Mouse (Mus musculus): ENCODE measurements around the gene Rpl29.

Rpl29 gene

DNA sequence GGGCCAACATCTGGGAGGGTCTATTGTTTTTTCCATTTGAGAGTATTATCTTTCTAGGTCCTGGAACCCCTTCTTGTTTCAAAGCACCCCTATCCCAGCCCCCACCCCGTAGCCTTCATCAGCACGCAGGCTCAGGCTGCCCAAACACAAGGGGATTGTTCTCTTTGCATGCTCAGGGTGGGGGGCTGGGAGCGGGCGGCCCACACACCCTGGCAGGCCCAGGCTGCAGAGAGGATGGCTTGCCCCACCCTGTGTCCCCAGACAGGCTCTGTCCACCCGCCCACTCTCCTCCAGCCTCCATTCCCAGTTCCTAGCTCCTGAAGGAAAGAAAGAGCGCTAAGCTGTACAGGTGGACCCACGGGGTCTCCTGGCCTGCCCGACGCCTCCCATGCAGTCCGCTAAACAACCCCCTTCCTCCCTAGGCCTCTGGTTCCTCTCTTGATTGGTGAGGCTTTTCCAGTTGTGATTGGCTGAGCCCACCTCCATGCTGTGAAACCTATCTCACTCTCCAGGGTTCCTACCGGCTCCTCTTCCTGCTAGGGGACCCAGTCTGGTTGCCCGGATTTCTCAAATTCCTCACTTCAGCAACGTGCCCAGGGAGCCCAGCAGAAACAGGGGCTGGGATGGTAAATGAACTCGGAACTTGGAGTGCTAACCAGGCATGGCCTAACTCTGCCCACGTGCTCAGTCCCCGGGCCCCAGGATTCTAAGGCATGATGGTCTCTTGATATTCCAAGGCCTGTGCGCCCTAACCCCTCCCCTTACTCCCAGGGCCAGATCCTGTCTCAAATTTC, 25.8 kb downstream of the Rpl29 start:
- ATAC-seq (ENCODE audit: low TSS enrichment): peak; percentile 38

DNA sequence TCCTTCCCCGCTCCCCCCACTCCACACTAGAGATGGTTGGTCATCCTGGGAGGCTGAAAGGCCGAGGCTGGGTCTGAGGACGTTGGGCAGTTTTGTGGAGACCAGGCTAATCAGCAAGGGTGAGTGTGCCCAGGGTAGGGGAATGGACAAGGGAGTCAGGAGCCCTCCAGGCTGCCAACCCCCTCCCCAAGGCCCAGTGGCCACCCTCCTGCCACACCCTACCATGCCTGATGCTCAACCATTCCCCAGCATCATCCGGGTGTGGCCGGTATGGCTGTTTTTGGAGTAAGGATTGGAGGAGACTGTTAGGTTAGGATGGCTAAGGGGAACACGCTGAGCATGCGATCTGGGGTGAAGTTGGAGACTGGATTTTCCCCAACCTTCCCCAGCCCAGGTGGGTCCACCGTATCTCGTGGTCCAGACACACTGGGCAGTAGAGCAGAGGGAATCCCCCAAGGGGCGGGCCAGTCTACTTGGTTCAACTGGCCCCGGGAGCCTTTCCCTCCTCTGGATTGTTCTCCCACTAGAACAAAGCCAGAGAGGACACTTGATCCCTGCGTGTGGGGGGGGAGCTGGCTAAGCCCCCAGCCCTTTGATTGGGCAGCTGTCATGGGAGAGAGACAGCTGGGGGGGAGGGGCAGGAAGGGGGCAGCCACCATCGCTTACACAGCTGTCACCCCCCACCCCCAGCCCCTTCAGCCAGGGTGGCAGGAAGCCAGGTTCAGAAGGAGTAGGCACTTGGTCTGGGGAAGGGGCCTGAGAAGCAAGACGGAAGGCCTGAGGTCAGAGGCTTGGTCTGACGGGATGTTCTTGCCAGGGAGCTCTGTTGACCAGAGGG, 27.3 kb downstream of the Rpl29 start:
- ATAC-seq (ENCODE audit: low TSS enrichment): no peak

DNA sequence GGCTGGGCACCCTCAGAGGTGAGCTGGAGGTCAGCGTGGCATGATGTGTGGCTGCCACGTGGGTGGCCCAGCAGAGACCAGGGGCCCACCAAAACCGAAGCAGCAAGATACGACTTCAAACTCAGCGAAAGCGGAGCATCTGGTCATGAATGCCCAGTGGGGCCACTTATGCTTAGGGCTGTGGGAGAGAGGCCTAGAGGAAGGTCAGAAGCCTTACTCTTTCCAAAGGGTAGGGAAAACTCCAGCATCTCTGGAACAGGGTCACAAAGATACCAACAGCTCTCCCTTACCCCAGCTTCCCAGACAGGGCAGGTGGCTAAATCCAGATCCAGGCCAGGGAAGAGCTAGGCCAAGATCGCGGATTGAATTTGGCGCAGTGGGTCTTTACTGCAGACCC, 27.9 kb downstream of the Rpl29 start:
- ATAC-seq (ENCODE audit: low TSS enrichment): no peak

DNA sequence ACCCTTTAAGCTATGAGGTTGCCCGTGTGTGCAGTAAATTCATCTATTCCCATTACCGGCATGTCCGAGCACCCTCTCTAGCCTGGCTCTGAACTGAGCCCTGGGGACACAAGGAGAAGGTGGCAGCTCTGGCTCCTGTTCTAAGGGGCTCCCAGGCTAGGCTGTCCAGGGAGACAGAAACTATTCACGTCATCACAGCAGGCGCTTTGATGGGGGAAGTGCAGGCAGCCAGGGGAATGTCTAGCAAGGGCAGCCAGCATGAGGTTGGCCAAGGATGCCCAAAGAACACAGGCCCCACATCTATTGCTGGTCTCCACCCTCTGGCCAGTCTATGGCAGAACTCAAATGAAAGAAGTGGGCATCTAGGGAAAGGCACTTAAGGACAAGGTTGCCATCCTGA, 28.7 kb downstream of the Rpl29 start:
- no peak for ATAC-seq (ENCODE audit: low TSS enrichment)

DNA sequence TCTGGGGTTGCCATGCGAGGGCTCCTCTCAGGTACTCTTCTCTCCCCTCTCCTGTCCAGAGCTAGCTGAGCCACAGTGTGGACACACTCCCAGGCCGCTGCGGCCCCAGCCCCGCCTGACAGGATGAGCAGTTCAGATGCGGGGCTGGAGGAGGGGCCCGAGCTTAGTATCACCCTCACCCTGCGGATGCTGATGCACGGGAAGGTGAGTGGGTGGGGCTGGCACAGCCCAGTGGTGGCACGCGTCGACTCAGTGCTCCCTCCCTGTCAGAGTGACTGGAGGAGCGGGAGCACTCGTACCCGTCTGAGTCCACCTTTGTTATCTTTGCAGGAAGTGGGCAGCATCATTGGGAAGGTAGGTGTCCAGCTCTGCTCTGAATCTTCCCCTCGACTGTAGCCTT, 30.7 kb downstream of the Rpl29 start:
- no peak for ATAC-seq (ENCODE audit: low TSS enrichment)

DNA sequence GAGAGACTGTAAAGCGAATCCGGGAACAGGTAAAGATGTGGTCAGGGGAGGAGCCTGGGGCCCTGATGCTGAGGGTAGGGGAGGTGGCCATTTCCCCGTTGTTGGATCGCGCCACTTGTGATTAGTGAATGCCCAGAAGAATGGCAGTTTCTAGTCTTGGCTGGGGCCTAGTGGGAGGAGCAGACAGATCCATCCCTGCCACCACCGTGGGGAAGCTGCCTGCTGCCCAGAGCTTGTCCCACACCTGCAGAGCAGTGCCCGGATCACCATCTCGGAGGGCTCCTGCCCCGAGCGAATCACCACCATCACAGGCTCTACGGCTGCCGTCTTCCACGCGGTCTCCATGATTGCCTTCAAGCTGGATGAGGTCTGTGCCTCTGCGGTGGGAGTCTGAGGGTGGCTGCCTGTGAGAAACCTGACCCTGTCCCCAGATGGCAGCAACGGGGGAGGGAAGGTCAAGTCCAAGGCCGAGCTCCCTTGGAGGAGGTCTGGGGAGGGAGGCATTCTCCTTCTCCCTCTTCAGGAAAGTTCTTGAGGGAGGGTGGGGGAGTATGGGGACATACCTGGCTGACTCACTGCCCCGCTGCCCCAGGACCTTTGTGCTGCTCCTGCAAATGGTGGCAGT, 31.3 kb downstream of the Rpl29 start:
- ATAC-seq (ENCODE audit: low TSS enrichment): no peak

DNA sequence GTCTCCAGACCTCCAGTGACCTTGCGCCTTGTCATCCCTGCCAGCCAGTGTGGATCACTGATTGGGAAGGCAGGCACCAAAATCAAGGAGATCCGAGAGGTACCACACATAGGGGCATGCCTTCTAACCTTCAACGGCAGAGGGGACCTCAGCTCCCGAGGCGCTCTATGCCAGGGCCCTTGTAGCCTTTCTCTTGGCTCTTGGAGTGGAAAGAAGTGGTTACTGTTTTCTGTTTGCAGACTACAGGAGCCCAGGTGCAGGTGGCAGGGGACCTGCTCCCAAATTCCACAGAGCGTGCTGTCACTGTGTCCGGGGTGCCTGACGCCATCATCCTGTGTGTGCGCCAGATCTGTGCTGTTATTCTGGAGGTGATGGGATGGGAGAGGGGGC, 31.8 kb downstream of the Rpl29 start:
- ATAC-seq (ENCODE audit: low TSS enrichment): no peak

DNA sequence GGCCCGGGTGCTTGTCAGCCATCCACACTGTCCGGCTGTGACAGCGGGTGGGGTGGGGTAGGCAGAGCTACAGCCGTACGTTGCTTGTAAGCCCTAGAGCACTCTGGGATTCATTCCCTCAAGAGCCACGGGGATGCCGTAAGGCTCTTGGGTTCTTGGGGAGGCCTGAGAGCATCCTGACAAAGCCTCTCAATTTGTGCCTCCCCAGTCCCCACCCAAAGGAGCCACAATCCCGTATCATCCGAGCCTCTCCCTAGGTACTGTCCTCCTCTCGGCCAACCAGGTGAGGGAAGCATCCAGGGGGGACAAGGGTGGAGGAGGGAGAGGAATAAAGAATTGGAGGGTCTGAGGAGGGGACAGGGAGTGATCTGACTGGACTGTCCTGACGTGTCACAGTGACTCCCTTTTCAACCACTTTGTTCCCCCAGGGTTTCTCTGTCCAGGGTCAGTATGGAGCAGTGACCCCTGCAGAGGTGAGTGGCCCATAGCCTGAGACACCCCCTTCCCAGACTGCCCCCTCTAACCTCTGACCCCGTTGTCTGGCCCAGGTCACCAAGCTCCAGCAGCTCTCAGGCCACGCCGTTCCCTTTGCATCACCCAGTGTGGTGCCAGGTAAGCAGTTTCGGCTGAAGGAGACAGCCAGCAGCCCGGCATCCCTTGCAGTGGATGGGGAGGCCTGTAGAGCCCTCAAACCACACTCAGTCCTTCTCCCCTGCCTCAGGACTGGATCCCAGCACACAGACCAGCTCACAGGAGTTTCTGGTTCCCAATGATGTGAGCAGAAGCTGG, 32.6 kb downstream of the Rpl29 start:
- ATAC-seq (ENCODE audit: low TSS enrichment): no peak

DNA sequence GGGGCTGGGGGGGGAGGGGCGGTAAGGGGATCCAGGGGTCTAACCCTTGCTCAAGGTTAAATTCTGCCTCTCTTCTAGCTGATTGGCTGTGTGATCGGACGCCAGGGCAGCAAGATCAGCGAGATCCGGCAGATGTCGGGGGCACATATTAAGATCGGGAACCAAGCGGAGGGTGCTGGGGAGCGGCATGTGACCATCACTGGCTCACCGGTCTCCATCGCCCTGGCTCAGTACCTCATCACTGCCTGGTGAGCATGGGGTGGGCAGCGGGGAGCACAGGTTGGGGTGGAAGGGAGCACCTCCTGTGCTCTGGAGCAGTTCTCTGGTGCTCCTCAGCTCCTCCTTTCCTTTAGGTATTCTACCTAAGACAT, 33.2 kb downstream of the Rpl29 start:
- ATAC-seq (ENCODE audit: low TSS enrichment): no peak

DNA sequence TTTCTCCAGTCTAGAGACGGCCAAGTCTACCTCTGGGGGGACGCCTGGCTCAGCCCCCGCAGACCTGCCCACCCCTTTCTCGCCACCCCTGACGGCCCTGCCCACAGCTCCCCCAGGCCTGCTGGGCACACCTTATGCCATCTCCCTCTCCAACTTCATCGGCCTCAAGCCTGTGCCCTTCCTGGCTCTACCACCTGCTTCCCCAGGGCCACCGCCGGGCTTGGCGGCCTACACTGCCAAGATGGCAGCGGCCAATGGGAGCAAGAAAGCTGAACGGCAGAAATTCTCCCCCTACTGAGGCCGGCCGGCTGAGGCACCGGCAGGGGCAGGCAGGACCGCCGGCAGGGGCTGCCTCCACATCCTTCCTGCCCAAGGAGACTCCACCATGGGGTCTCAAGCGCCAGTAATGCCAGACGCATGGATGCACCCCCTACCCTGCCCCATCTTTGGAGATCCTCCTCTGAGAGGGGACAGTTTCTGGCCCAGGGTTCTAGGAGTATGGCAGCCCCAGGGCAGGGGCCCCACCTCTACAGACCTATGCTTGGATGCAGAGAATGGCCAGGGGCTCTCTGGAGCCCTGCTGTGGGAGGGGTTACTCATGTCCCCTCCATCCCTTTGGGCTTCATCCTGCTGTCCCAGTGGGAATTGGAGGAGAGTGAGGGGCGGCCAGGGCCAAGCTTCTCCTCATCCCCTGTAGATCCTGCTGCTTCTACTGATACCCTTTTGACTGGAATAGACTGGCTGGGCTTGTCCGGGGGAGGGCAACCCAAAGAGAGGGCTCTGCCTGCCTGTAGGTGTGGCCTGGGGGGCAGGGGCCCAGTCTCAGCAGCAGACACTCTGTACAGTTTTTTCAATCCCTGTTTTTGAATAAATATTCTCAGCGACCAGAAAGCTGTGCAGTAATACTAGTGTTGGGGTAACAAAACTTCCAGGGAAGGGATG, 34.1 kb downstream of the Rpl29 start:
- no peak for ATAC-seq (ENCODE audit: low TSS enrichment)

DNA sequence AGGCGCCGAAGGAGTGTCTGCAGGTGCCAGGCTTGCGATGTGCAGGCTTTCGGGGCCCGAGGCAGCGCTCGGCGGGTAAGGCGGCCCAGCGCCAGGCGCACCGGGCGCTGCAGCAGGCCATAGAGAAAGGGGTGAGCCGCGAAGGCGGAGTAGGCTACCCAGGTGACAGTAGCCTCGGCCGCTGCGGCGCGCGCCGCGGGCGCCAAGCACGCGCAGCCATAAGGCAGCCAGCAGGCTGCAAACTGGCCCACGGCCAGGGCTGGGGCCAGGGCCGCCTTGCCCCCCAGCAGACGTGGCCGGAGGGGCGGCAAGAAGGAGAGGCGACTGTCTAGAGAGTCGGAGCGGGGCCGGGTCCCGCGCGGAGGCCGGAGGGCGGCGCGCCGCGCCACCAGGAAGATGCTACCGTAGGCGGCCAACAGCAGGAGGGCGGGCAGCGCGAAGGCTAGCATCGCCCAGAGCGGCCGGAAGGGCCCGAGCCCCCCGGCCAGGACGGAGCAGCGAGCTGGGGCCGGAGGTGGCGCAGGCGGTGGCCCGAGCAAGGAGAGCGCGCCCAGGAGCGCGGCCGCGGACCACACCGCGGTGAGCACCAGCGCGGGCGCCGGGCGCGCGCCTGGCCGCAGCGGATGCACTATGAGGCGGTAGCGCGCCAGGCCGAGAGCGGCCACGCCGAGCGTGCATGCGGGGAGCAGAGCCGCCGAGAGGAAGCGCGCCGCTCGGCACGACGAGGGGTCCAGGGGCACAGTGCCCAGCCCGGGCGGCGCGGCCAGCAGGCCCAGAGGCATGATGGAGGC, 35.7 kb downstream of the Rpl29 start:
- peak; percentile 83 for ATAC-seq (ENCODE audit: low TSS enrichment)

DNA sequence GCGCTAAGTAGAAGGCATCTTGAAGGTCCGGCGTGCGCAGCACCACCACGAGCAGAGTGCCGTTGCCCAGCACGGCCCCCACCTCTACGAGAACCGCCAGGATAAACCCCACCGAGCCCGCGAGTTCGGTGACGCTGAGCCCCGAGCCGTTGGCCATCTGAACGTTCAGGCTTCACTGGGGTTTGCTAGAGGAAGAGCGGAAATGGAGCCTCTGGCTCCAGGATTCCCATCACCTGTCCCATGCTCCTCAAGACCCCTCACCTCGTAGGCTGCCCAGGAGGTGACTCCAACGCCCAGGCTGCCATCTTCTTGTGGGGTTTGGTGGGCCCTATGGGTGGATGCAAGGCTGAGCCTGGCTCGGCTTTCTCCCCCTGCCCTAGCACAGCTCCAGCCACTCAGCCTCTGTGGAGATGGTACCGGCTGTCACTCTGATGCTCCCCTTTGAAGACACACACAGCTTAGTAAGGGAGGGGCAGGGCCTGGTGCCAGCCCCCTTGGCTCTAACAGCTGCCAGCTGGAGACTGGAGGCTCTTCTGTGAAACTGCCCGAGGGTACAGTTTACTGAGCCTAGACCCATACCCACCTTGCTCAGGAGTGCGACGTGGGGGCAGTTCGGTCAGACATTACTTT, 36.4 kb downstream of the Rpl29 start, which contains the start of gene Gpr62:
Gpr62 (minus strand) TSS at position 368 of the 630 bp plus-strand sequence.
- ATAC-seq (ENCODE audit: low TSS enrichment): peak; percentile 43; the same call in 1 of the 2 replicates

DNA sequence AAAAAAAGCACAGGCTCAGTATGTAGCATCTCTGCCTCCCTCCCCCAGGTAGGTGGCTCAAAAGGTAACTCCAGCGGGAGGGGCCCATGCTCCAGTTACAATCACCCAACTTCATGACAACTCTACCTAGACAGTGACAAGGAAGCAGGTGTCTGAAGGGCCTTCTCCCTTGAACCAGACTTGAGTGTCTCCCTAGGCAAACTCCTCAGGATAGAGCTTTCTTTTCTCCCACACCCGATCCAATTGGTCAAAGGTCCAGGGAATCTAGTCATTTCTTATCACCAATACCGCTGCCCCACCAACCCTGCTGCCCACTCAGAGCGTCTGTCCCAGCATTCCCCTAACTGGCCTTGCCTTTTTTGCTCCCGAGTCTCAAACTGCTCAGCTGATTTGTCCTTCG, 37.5 kb downstream of the Rpl29 start:
- ATAC-seq (ENCODE audit: low TSS enrichment): no peak

DNA sequence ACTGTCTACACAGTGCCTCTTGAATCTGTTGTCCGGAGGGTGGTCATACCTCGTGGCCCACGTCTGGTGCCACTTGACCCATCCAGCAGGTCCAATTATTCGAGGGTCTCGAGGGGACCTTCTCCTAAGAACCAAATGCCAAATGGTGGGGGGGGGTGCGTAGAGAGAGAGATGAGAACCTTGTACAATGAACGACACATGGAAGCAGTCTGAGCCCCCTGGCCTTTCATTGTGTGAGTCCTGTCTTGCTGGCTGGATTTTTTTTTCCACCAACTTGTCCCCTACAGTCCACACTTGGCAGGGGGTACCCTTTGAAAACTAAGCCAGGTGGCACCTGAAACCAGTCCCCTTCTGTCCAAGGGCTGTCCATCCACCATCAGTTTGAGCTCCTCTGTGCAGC, 38.5 kb downstream of the Rpl29 start:
- no peak for ATAC-seq (ENCODE audit: low TSS enrichment)

DNA sequence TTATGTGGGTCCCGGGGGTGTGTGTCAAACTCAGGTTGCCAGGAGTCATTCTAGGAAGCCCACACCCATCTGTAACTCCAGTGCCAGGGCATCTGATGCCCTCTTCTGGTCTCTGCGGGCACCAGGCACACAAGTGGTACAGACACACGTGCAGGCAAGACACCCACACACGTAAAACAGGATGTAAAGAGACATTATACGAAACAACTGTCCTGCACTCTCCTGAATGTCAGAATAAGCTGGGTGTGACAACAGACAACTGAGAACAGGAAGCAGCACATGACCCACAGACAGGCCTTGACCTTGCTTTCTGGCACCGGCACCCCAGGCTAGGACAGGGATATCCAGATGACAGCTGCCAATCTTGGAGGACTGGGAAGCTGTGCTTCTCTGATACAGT, 40.1 kb downstream of the Rpl29 start:
- ATAC-seq (ENCODE audit: low TSS enrichment): no peak

DNA sequence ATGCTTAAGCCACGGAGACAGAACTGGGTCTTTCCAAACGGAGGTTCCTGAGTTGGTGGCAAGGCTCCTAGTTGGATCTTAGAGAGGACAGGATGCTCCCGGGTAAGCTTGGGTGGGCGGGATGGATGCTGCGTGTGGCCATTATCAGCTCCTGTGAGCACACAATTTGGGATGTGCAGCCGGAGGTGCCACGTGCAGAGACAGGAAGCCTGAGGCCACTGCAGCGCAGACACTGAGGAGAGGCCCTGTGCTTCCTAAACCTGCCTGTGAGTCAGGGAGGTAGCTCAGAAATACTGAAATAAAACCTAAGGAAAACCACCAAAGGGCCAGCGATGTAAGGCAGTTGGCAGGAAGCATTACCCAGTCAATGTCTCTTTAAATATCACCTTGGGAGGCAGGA, 40.5 kb downstream of the Rpl29 start:
- ATAC-seq (ENCODE audit: low TSS enrichment): no peak

DNA sequence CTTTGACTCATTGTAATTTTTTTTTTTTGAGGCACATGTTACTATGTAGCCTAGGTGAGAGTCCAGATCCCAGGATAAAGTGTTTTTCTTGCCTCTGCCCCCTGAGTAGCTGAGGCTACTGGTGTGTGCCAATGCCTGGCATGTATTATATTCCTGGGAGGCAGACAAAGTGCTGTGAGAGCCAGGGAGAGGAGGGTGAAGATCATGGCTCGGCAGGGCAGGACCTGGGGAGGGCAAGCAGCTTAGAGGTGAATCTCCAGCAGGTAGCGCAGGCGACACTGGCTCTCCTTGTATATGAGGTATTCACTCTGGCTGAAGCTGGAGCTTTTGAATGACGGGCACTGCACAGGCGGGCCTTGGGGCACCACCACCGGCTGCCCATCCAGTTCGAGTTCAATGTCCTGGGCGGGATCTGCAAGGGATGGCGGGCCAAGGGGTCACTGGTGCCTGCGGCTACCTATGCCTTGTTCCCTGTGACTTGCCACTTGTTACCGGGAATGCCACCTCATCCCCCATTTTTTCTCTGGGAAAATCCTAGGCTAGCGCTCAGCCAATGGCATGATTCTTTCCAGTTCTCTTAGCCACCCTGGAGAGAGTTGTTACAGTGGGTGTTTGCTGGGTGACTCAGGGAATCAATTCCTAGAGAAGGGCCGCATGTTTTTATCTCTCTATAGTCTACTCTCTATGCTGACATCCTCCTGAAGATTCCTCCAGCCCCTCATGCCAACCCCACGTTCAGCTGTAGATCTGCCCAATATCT, 41.9 kb downstream of the Rpl29 start:
- ATAC-seq (ENCODE audit: low TSS enrichment): peak; percentile 29; the same call in 1 of the 2 replicates

DNA sequence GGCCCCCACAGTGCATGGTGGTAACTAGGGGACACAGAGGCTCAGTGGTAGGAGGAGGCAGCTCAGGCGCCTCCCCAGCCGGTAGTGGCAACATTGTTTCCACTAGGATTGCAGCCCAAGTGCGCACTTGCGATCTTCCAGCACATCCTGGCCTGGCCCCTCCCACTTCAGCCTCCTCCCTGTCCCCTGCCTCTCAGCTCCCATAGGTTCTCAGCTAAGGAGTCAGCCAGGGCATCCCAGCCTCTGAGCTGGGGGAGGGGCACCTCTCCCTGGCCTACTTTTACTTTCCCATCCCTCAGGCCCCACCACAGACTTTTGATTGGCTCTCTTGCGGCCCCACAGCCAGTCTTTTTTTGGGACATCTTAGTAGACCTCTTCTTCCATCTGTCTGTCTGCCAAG, 42.6 kb downstream of the Rpl29 start:
- peak; percentile 8; the same call in 1 of the 2 replicates for ATAC-seq (ENCODE audit: low TSS enrichment)

DNA sequence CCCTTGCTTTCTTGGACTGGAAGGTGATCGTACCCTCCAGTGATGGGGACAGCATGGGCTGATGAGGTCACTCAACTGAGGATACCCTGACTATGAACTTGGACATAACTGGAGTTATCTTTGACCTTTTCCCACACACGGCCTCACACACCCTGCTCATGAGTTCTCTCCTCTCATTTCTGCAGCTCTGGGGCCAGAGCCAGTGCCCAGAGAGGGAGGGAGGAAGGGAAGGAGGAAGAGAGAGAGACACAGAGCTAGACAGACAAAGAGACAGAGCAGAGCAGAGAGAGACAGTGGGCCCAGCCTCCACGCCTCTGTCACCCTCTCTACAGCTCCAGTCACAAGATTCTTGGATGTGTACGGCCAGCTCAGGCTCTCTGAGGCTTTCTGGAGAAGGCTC, 43.1 kb downstream of the Rpl29 start:
- no peak for ATAC-seq (ENCODE audit: low TSS enrichment)
